8 mouse cellular contexts compared by ENCODE assay signal in the genomic region with DNA sequence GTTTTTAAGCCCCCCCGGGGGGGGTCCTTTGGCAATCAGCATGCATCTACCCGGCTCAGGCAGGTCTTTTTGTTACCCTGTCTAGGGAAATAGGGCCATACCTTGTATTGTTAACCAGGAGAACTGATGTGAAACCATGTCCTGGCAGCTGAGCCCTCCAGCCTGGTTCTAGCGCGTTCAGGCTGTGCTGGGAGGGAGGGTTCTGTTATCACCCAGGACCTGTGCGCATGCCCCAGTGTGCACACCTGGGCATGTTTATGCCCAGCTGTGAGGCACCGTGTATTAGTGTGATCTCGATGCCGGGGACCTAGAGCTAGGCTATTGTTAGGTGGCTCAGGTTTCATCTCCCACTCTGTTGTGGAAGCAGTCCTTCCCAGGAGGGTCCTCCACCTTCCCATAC. TPM values are rescaled to one million over a fixed set of nuclear protein-coding genes. Genes with fewer than 3 reads are reported as not detected.
DNase-seq lines count a peak whose midpoint lies in the region; ATAC-seq and TF ChIP-seq lines count a peak whose summit lies in the region.

No protein-coding gene starts in this region.

- peak overlapping the region; percentile 4; the same call in 1 of the 2 replicates for H3K4me3 ChIP-seq in spleen, adult 2 months (ENCODE audit: extremely low read depth, insufficient read depth, insufficient read length)
- peak overlapping the region; percentile 69 for H3K4me3 ChIP-seq in limb, embryonic 15.5 days
- peak overlapping the region; percentile 70 for H3K4me3 ChIP-seq in stomach, postnatal 0 days (ENCODE audit: low read depth, low read length)

- H3K27me3 ChIP-seq in spleen, adult 2 months (ENCODE audit: control insufficient read depth, insufficient read depth, low read length) = no peaks in the 10 kb centered on the region
- H3K27me3 ChIP-seq in limb, embryonic 15.5 days = no peaks in the 10 kb centered on the region
- no peaks in the 10 kb centered on the region for H3K27me3 ChIP-seq in stomach, postnatal 0 days (ENCODE audit: control insufficient read depth, insufficient read depth, low read length)

- peak; percentile 74 for DNase-seq in CD4-positive, CD25-positive, alpha-beta regulatory T cell, adult 2 months (ENCODE audit: low read depth, low spot score)
- no peak for DNase-seq in spleen, adult 2 months (ENCODE audit: low read depth in 1 of 2, low spot score in 2 of 2)
- no peak for DNase-seq in spleen, adult 12 weeks (ENCODE audit: low spot score)
- peak; percentile 77 for DNase-seq in stomach, postnatal 0 days (ENCODE audit: low spot score)
- DNase-seq in left cerebral cortex, postnatal 14 days (ENCODE audit: low spot score in 2 of 2) = no peak
- no peak for DNase-seq in right cerebral cortex, postnatal 4 days

- no peak for TF ChIP-seq POLR2A in spleen, adult 2 months (IDR thresholded peaks at IDR 0.05; ENCODE audit: low read depth, low read length)

- H3K9ac ChIP-seq in limb, embryonic 15.5 days = peak overlapping the region; percentile 48; the same call in 1 of the 2 replicates
- H3K9ac ChIP-seq in stomach, postnatal 0 days (ENCODE audit: low read length) = peak overlapping the region; percentile 82

- intact Hi-C loops in left cerebral cortex, postnatal 14 days (cut with DNase I) = no loop called here

- 22% methylated on average over 8 of the region's 8 CpGs for WGBS in spleen, adult 2 months
- WGBS in limb, embryonic 15.5 days = 10% methylated on average over 8 of the region's 8 CpGs
- WGBS in stomach, postnatal 0 days = 5% methylated on average over 8 of the region's 8 CpGs

- 0 out of 2 replicates have a peak overlapping the region, but pooled peaks have one; percentile 62 for H3K27ac ChIP-seq in spleen, adult 2 months (ENCODE audit: insufficient read depth, low read length)
- peak overlapping the region; percentile 78 for H3K27ac ChIP-seq in limb, embryonic 15.5 days
- H3K27ac ChIP-seq in stomach, postnatal 0 days (replicated peaks) = peak overlapping the region; percentile 93

- H3K4me1 ChIP-seq in spleen, adult 2 months (ENCODE audit: control insufficient read depth, insufficient read depth, insufficient read length) = peaks cover 44% of the 10 kb centered on the region
- H3K4me1 ChIP-seq in limb, embryonic 15.5 days = peaks cover 82% of the 10 kb centered on the region
- H3K4me1 ChIP-seq in stomach, postnatal 0 days (replicated peaks; ENCODE audit: control insufficient read depth, insufficient read depth) = peaks cover 22% of the 10 kb centered on the region

- no peak for TF ChIP-seq CTCF in spleen, adult 2 months (IDR thresholded peaks at IDR 0.05; ENCODE audit: extremely low read depth, insufficient read depth, insufficient read length, insufficient replicate concordance)
- TF ChIP-seq CTCF in stomach, postnatal 0 days (IDR thresholded peaks at IDR 0.05; ENCODE audit: low read depth) = no peak

- ATAC-seq in CD4-positive, CD25-positive, alpha-beta regulatory T cell, adult 4 months = no peak
- no peak for ATAC-seq in limb, embryonic 15.5 days (ENCODE audit: insufficient number of reproducible peaks, low FRiP score, low TSS enrichment, low read depth)
- ATAC-seq in stomach, postnatal 0 days (ENCODE audit: low FRiP score, low TSS enrichment) = no peak

- peak overlapping the region; percentile 95 for H3K4me2 ChIP-seq in limb, embryonic 15.5 days
- peak overlapping the region; percentile 99 for H3K4me2 ChIP-seq in stomach, postnatal 0 days (replicated peaks; ENCODE audit: low read depth)

- no peaks in the 10 kb centered on the region for H3K9me3 ChIP-seq in limb, embryonic 15.5 days
- no peaks in the 10 kb centered on the region for H3K9me3 ChIP-seq in stomach, postnatal 0 days (ENCODE audit: control insufficient read depth, low read length)

- H3K36me3 ChIP-seq in spleen, adult 2 months (ENCODE audit: control insufficient read depth, insufficient read depth, low read length) = peaks cover 3% of the 10 kb centered on the region
- H3K36me3 ChIP-seq in limb, embryonic 15.5 days = peaks cover 13% of the 10 kb centered on the region
- peaks cover under 1% of the 10 kb centered on the region; the same call in 1 of the 2 replicates for H3K36me3 ChIP-seq in stomach, postnatal 0 days (ENCODE audit: control insufficient read depth, insufficient read depth, low read length)

- TF ChIP-seq EP300 in stomach, postnatal 0 days (optimal IDR thresholded peaks at IDR 0.05) = no peak

RNA-seq across cellular contexts. Expression of a gene that starts 21.1 kb away (rescaled TPM):
- not detected for polyA plus RNA-seq in CD4-positive, CD25-positive, alpha-beta regulatory T cell, adult 4 months (2017; shearing (Covaris generic))
- 0.56 and 0.67 TPM in 2 replicates for polyA plus RNA-seq in spleen, adult 2 months (2012; rRNA removed)
- 0.49 and 0.86 TPM in 2 replicates for polyA plus RNA-seq in limb, embryonic 15.5 days (2015; fragmentation: Nextera tagmentation; extraction: Ambion mirVana)
- 1.9 and 2.1 TPM in 2 replicates for polyA plus RNA-seq in stomach, postnatal 0 days (2015; fragmentation: Nextera tagmentation; extraction: Ambion mirVana)
- 1 to 10 TPM; 2.8 to 3.1 TPM for total RNA-seq in left cerebral cortex, postnatal 14 days (2021)

RNA-seq across cellular contexts. Expression of a gene that starts 34.1 kb away (rescaled TPM):
- polyA plus RNA-seq in CD4-positive, CD25-positive, alpha-beta regulatory T cell, adult 4 months (2017; shearing (Covaris generic)) = 1 to 10 TPM; 8.6 to 8.9 TPM
- 37.0 and 48.8 TPM in 2 replicates for polyA plus RNA-seq in spleen, adult 2 months (2012; rRNA removed)
- polyA plus RNA-seq in limb, embryonic 15.5 days (2015; fragmentation: Nextera tagmentation; extraction: Ambion mirVana) = 43.9 and 51.7 TPM in 2 replicates
- 20.1 and 25.9 TPM in 2 replicates for polyA plus RNA-seq in stomach, postnatal 0 days (2015; fragmentation: Nextera tagmentation; extraction: Ambion mirVana)
- 10 to 100 TPM; 14.6 to 15.1 TPM for total RNA-seq in left cerebral cortex, postnatal 14 days (2021)

RNA-seq across cellular contexts. Expression of a gene that starts 54.2 kb away (rescaled TPM):
- polyA plus RNA-seq in CD4-positive, CD25-positive, alpha-beta regulatory T cell, adult 4 months (2017; shearing (Covaris generic)) = 1 to 10 TPM; 4.1 to 8.5 TPM
- polyA plus RNA-seq in spleen, adult 2 months (2012; rRNA removed) = 1.6 and 2.0 TPM in 2 replicates
- polyA plus RNA-seq in limb, embryonic 15.5 days (2015; fragmentation: Nextera tagmentation; extraction: Ambion mirVana) = 23.2 and 24.1 TPM in 2 replicates
- 6.6 and 7.0 TPM in 2 replicates for polyA plus RNA-seq in stomach, postnatal 0 days (2015; fragmentation: Nextera tagmentation; extraction: Ambion mirVana)
- under 1 TPM; 0.47 to 0.57 TPM for total RNA-seq in left cerebral cortex, postnatal 14 days (2021)

Comparison
In these comparisons a context has a peak if more than half of its experiments do, and no peak if none do; other contexts are left out.
1. DNase-seq: peak in CD4-positive, CD25-positive, alpha-beta regulatory T cell, adult 2 months (single experiment) and stomach, postnatal 0 days (single experiment); none in spleen, adult 2 months (0 of 2), spleen, adult 12 weeks (single experiment), left cerebral cortex, postnatal 14 days (0 of 2) and right cerebral cortex, postnatal 4 days (single experiment).
2. H3K4me3 ChIP-seq: peak in every context shown above with its lines; median percentile 70 in stomach, postnatal 0 days; 69 in limb, embryonic 15.5 days; 4 in spleen, adult 2 months.
3. Peak in every context shown above with its lines, with median percentiles within 50 percentile points of each other: H3K27ac ChIP-seq.